Mouse (Mus musculus): Measurements from ENCODE around the gene Cyp2b19. TPM values are rescaled to one million over a fixed set of nuclear protein-coding genes. Genes with fewer than 3 reads are reported as not detected.

Cyp2b19 gene
- not detected for polyA plus RNA-seq (2014; fragmentation: Illumina TruSeq; extraction: RNeasy Lipid Tissue Mini Kit (QIAGEN cat#74804); ENCODE audit: insufficient read depth, low read depth, low replicate concordance)

GRCm38 (mm10) chr7:26756842-26757241 lies at the start of gene Cyp2b19:
Gene Cyp2b19 (plus strand): TSS chr7:26757142.

DNA sequence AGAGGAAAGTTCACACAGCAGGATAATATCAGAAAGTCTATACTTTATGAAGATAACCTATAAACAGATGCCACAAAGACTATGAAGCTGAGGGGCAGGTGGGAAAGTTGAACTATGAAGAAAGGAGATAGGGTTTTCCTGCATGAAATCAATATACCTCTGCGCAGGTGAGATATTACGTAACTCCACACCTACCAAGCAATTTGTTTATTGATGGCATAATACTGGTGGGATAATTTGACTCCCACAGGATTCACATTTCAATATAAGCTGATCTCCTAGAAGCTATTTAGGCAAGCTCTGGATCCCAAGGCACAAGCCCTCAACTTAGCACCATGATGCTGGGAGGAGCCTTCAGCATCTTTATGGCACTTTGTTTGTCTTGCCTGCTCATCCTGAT lies 51.6 kb downstream of the Cyp2b19 start, which contains the start of gene Cyp2g1:
TSS of gene Cyp2g1 (plus strand) at position 301 of the 400 bp plus-strand sequence.

Other genes starting within 250 kb of the Cyp2b19 start
- gene Nlrp9a, start 222.1 kb upstream of the Cyp2b19 start, polyA plus RNA-seq (2014; fragmentation: Illumina TruSeq; extraction: RNeasy Lipid Tissue Mini Kit (QIAGEN cat#74804); ENCODE audit: insufficient read depth, low read depth, low replicate concordance), result not detected
- gene Vmn1r185, start 138.7 kb upstream of the Cyp2b19 start, polyA plus RNA-seq (2014; fragmentation: Illumina TruSeq; extraction: RNeasy Lipid Tissue Mini Kit (QIAGEN cat#74804); ENCODE audit: insufficient read depth, low read depth, low replicate concordance), result not detected
- gene Cyp2b23, start 70.7 kb upstream of the Cyp2b19 start, polyA plus RNA-seq (2014; fragmentation: Illumina TruSeq; extraction: RNeasy Lipid Tissue Mini Kit (QIAGEN cat#74804); ENCODE audit: insufficient read depth, low read depth, low replicate concordance), result not detected
- not detected for gene Cyp2g1, start 51.8 kb downstream of the Cyp2b19 start, polyA plus RNA-seq (2014; fragmentation: Illumina TruSeq; extraction: RNeasy Lipid Tissue Mini Kit (QIAGEN cat#74804); ENCODE audit: insufficient read depth, low read depth, low replicate concordance)
- 29.1 TPM for gene Cyp2a5, start 78.2 kb downstream of the Cyp2b19 start, polyA plus RNA-seq (2014; fragmentation: Illumina TruSeq; extraction: RNeasy Lipid Tissue Mini Kit (QIAGEN cat#74804); ENCODE audit: insufficient read depth, low read depth, low replicate concordance)
- not detected for gene Cyp2a22, start 182.2 kb downstream of the Cyp2b19 start, polyA plus RNA-seq (2014; fragmentation: Illumina TruSeq; extraction: RNeasy Lipid Tissue Mini Kit (QIAGEN cat#74804); ENCODE audit: insufficient read depth, low read depth, low replicate concordance)

Data from lung, adult 10 weeks (tissue).